Mouse (Mus musculus) bone marrow, adult 2 months (tissue): ENCODE results near the gene Isca2.

Source experiments
- CTCF ChIP-seq: fragments of 200-500 bp; IDR thresholded peaks from 2 replicates; pipeline ENCODE4 v1.5.1; 2011; ENCODE audit warnings: low read length, control low read depth; ENCODE audit not compliant: control insufficient read depth, insufficient read depth
- POLR2A ChIP-seq: fragments of 200-500 bp; IDR thresholded peaks from 2 replicates; pipeline ENCODE4 v1.6.1; 2011; ENCODE audit warnings: low read depth, mild to moderate bottlenecking, control low read depth, low read length, borderline replicate concordance; ENCODE audit not compliant: control insufficient read depth

DNA sequence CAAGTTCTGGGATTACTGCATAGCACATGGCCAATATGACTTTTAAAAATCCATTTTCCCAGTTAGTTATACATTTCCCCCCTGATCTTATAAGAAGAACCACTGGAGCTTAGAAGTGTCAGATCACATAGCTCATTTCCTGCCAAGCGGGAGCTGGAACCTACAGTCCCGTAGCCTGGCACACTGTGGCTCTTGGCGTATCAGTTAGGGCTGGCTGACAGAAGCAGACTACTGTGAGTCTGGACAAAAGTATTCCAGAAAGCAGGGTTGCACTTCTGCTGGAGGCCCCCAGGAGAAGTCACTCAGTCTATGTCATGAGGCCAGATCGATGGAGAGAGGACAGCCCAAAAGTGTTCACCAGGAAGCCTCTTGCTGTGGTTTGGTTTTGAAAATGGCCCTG lies 46.7 kb upstream of the Isca2 start:
- TF ChIP-seq CTCF = no peak
- no peak for TF ChIP-seq POLR2A
